Mouse (Mus musculus) kidney, postnatal 0 days (tissue): ENCODE measurements around the gene Cage1. TPM values are rescaled to one million over a fixed set of nuclear protein-coding genes. Genes with fewer than 3 reads are reported as not detected.

Experiments
- ATAC-seq: fragments of 200-750 bp; cut with Nextera tagmentation; replicated peaks from 2 replicates; pipeline ENCODE4 v1.8.0; 2017; ENCODE audit warnings: low read depth, moderate number of reproducible peaks, moderate TSS enrichment, moderate library complexity; ENCODE audit not compliant: low FRiP score
- DNase-seq: peaks from one replicate; pipeline ENCODE4 v3.0.0-alpha.2; 2016; ENCODE audit warnings: low spot score
- H3K27ac ChIP-seq: fragments of 300-500 bp; sonication (generic); 2 replicates; pipeline ENCODE4 v1.5.1; 2014; ENCODE audit warnings: mild to moderate bottlenecking
- H3K27me3 ChIP-seq: fragments of 300-500 bp; sonication (generic); 2 replicates; pipeline ENCODE4 v1.6.1; 2014; ENCODE audit warnings: low read length, mixed read lengths; ENCODE audit not compliant: insufficient read depth
- H3K36me3 ChIP-seq: fragments of 300-500 bp; sonication (generic); 2 replicates; pipeline ENCODE4 v1.6.1; 2014; ENCODE audit warnings: low read length, mixed read lengths; ENCODE audit not compliant: insufficient read depth
- H3K4me1 ChIP-seq: fragments of 300-500 bp; sonication (generic); replicated peaks from 2 replicates; pipeline ENCODE4 v1.6.1; 2014; ENCODE audit warnings: antibody characterized with exemption, low read length, mixed read lengths; ENCODE audit not compliant: insufficient read depth
- H3K4me2 ChIP-seq: fragments of 300-500 bp; sonication (generic); 2 replicates; pipeline ENCODE4 v1.6.1; 2014; ENCODE audit warnings: mild to moderate bottlenecking, low read length, moderate library complexity, mixed read lengths
- H3K4me3 ChIP-seq: fragments of 300-500 bp; sonication (generic); replicated peaks from 2 replicates; pipeline ENCODE4 v1.5.1; 2014; ENCODE audit warnings: low read depth, low read length
- H3K9ac ChIP-seq: fragments of 300-500 bp; sonication (generic); 2 replicates; pipeline ENCODE4 v1.6.1; 2014; ENCODE audit warnings: low read depth, low read length
- H3K9me3 ChIP-seq: fragments of 300-500 bp; sonication (generic); replicated peaks from 2 replicates; pipeline ENCODE4 v1.6.1; 2016; ENCODE audit warnings: low read length, inconsistent platforms, mixed read lengths
- CTCF ChIP-seq: IDR thresholded peaks from 2 replicates; pipeline ENCODE4 v1.5.1; 2016; ENCODE audit warnings: antibody characterized with exemption, low read depth, mild to moderate bottlenecking, moderate library complexity
- WGBS: fragments of 180-500 bp; shearing (Covaris S2); extraction: QIAGEN DNeasy Blood & Tissue Kit; methylation state at CpG from one replicate; pipeline ENCODE4 v1.1.7; 2014; 5-methylcytosine and 5-hydroxymethylcytosine counted together
- microRNA-seq: library from miRNA; unstranded; fragments of <30 nt; microRNA quantifications from one replicate; pipeline ENCODE4, GENCODE M21; 2016
- polyA plus RNA-seq: library from polyadenylated mRNA; unstranded; fragments of >200 nt; fragmentation: Nextera tagmentation; extraction: Ambion mirVana; gene quantifications from 2 replicates; pipeline ENCODE4 v1.2.1, GENCODE M21; 2015

Cage1 gene
- polyA plus RNA-seq, 1 experiment from 2014 or later: 2.0 TPM

DNA sequence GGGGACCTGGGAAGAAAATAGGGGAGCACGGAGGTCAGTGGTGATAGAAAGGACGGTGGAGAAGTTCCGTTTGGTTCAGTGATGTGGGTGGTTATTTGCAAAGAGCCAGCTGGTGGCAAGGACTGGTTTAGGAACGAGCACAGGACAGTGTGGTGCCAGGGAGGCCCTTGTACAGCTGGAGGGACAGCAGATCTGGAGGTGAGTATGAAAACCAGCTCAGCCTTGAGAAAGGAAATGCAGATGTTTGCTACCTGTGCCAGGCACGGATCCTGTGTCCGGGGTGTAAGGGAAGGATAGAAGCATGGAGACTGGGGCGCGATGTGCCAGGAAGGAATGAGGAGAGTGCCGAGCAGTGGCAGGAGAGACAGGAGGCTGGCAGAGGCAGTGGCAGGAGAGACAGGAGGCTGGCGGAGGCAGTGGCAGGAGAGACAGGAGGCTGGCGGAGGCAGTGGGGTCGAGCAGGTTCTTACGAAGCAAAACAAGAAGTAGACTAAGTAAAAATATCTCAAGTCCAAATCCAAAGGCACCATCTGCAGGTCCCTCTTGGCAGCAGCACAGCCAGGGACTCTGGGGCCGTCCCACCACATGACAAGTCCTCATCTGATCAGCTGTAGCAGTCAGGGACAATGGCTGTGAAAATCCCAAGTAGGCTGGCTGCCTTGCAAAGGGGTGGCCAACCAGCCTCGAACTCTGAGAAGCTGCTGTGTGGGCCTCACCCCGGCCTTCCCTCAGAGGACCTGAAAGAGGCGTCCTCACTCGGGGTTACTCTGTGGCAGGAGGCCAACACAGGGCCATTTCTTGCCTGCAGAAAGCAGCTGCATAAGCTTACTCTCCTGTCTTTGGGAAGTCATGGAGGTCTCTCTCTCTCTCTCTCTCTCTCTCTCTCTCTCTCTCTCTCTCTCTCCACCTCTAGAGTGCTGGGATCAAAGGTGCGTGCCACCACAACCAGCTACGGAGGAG is 72.5 kb downstream of the Cage1 start:
- Histone ChIP-seq H3K4me3 (no peak overlapping the region), H3K4me1 (peaks cover 39% of the 10 kb centered on the region), H3K36me3 (no peaks in the 10 kb centered on the region), H3K27ac (no peak overlapping the region), H3K27me3 (no peaks in the 10 kb centered on the region), H3K9me3 (no peaks in the 10 kb centered on the region), H3K4me2 (peak overlapping the region; percentile 48), H3K9ac (0 out of 2 replicates have a peak overlapping the region, but pooled peaks have one; percentile 15)
- TF ChIP-seq CTCF: no peak
- ATAC-seq: no peak
- DNase-seq: no peak
- WGBS: 49% methylated on average over 20 of the region's 20 CpGs

DNA sequence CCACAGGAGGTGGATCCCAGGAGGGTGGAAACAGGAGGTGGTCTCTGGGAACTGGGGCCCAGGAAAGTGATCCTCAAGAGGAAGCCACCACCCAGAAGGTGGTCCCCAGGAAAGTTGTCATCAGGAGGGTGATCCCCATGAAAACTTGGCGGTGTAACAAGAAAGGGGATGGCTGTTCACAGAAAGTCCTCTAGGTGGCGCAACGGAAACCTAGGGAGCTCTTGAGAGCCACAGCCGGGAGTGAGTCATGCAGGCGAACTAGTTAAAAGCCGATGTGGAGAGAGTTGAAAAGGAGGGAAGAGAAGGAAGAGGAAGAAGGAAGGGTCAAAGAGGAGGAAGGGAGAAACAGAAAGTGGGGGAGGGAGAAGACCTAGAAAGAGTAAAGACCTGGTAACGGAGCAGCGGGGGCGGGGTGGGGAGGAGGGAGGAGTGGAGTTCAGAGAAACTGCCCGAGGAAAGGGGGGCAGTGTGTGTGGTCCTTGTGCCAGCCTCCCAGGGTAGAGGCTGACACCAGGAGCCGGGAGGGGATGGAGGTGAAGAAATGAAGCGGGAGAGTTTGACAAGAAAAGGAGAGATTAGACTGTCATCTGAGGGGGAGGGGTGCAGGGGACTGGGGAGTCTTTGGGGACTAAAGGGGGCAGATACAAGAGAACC is 73.4 kb downstream of the Cage1 start:
- H3K4me2 ChIP-seq: peak overlapping the region; percentile 48
- ATAC-seq (0 out of 2 replicates have a peak, but pooled peaks have one; percentile 6), DNase-seq (peak; percentile 95)
- no peaks in the 10 kb centered on the region for H3K36me3 ChIP-seq
- H3K4me3 ChIP-seq: peak overlapping the region; percentile 13
- H3K27me3 ChIP-seq: no peaks in the 10 kb centered on the region
- peaks cover 35% of the 10 kb centered on the region for H3K4me1 ChIP-seq
- peak; percentile 90 for TF ChIP-seq CTCF
- WGBS: 1% methylated on average over 12 of the region's 12 CpGs
- H3K27ac ChIP-seq: no peak overlapping the region
- no peaks in the 10 kb centered on the region for H3K9me3 ChIP-seq
- 0 out of 2 replicates have a peak overlapping the region, but pooled peaks have one; percentile 15 for H3K9ac ChIP-seq

DNA sequence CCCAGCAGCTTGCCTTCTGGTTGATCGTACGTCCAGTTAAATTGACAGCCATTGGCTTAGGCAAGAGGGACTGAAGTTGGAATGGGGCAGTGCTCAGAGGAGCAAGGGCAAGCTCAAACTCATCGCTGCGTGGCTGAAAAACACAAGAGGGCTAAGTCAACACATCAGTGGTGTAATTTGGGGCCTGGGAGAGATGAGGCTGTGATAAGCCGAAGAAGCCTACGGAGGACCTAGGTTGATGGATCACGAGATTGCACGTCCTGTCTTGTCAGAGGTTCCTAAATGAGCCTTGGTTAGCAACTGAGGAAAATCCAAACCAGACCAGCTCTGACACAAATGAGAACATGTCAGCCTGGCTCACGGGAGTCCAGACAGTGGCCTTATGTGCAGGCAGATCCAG is 74.3 kb downstream of the Cage1 start:
- no peak for ATAC-seq
- no peak for DNase-seq
- H3K4me1 ChIP-seq: peaks cover 33% of the 10 kb centered on the region
- no peaks in the 10 kb centered on the region for H3K27me3 ChIP-seq
- TF ChIP-seq CTCF: no peak
- no peak overlapping the region for H3K4me3 ChIP-seq
- no peaks in the 10 kb centered on the region for H3K36me3 ChIP-seq
- WGBS: 92% methylated on average over 9 of the region's 9 CpGs
- H3K9ac ChIP-seq: no peak overlapping the region
- H3K27ac ChIP-seq: no peak overlapping the region
- H3K4me2 ChIP-seq: no peak overlapping the region
- no peaks in the 10 kb centered on the region for H3K9me3 ChIP-seq

DNA sequence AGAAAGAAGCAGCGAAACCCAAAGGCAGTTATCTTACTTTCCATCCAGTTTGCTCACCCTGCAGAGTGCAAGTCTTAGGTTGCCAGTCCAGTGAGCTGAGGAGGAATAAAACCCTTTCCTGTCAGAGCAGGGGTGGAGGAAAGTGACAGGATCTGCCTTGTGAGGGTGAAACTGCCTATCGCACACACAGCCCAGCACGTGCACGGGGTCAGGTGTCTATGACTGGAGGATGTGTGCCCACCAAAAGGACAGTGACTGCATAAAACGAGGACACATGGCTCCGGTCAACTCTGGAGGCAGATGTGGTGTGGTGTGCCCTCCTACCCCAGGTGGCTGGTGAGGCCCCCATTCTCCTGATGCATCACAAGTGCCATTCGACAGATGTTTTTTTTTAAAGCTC is 76.9 kb downstream of the Cage1 start:
- WGBS: 53% methylated on average over 7 of the region's 7 CpGs
- Histone ChIP-seq H3K4me1 (peaks cover 9% of the 10 kb centered on the region; the same call in 1 of the 2 replicates), H3K27ac (no peak overlapping the region), H3K27me3 (no peaks in the 10 kb centered on the region), H3K36me3 (no peaks in the 10 kb centered on the region), H3K9ac (no peak overlapping the region), H3K4me2 (no peak overlapping the region), H3K9me3 (no peaks in the 10 kb centered on the region), H3K4me3 (no peak overlapping the region)
- no peak for DNase-seq
- ATAC-seq: no peak
- TF ChIP-seq CTCF: no peak

DNA sequence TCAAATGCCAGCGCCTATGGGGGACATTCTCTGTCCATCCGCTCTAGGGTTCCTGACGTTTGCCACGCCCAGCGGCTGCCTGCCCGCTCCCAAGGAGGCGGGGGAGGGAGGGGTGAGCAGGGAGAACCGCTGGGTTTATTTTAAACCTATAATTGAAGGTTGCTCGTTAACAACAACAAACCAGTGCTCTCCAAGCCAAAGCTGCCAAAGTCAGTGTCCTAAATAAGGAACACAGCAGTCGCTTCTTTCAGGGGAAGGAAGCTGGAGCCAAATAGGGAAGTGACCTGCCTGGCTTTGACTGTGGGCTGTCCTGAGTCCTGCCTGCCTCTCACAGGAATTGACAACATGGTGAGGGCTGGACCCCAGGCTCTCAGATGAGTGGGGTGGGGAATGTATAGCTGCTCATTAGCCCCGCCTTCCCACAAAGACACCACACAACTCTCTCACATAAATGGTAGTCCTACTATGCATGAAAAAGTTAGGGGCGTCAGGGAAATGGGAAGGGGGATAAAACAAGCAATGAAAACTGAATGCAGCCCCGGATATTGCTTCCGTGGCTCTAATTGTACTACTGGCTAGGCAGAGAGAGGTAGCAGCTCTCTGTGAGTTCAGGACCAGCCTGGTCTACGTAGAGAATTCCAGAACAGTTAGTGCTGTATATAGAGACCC is 77.5 kb downstream of the Cage1 start:
- H3K27me3 ChIP-seq: no peaks in the 10 kb centered on the region
- no peak overlapping the region for H3K9ac ChIP-seq
- H3K36me3 ChIP-seq: no peaks in the 10 kb centered on the region
- H3K27ac ChIP-seq: no peak overlapping the region
- no peak overlapping the region for H3K4me2 ChIP-seq
- TF ChIP-seq CTCF: no peak
- no peak overlapping the region for H3K4me3 ChIP-seq
- H3K4me1 ChIP-seq: peaks cover 6% of the 10 kb centered on the region; the same call in 1 of the 2 replicates
- 79% methylated on average over 15 of the region's 15 CpGs for WGBS
- no peaks in the 10 kb centered on the region for H3K9me3 ChIP-seq
- no peak for DNase-seq
- ATAC-seq: no peak

DNA sequence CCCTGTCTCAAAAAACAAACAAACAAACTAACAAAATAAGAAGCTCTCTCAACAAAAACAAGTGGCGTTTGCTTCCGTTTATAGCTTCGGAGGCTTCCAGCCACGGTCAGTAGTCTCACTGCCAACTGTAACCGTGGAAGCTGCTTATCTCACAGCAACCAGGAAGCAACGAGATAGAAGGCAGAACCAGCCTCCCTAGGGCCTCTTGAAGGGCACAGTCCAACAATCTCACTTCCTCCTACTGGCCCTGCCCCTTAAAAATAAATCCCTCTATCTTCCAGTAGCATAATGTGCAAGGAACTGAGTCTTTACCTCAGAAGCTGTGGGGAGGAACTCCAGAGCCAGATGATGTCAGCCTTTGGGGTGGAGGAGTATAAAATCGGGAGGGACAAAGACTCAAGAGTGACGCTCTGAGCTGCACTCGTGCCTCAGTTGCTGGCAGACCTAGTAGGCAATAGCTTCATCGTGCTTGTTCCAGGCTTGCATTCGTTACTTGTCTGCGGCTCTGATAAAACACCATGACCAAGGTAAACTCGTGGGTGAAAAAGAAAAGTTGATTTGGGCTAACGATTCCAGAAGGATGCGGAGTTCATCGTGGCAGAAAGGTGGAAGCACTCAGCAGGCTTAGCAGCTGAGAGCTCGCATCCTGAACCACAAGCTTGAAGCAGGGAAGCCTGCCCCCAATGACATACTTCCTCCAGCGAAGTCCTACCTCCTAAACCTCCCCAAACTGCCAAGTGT is 78.2 kb downstream of the Cage1 start:
- Histone ChIP-seq H3K9me3 (no peaks in the 10 kb centered on the region), H3K9ac (no peak overlapping the region), H3K27me3 (no peaks in the 10 kb centered on the region), H3K27ac (no peak overlapping the region), H3K36me3 (no peaks in the 10 kb centered on the region), H3K4me2 (no peak overlapping the region), H3K4me1 (no peaks in the 10 kb centered on the region), H3K4me3 (no peak overlapping the region)
- ATAC-seq (no peak), DNase-seq (no peak)
- WGBS: 86% methylated on average over 18 of the region's 18 CpGs
- no peak for TF ChIP-seq CTCF

Small RNA genes within 50 kb of the gene (microRNA-seq; reads per million reads assigned to microRNA genes)
- not detected for gene Gm27387

Other genes starting within 250 kb of the Cage1 start
- gene Ssr1, start 42.9 kb downstream of the Cage1 start, polyA plus RNA-seq: 116 and 128 TPM in 2 replicates
- 39.7 and 40.0 TPM in 2 replicates for gene Riok1, start 74 bp downstream of the Cage1 start, polyA plus RNA-seq
- 4.4 and 4.8 TPM in 2 replicates for gene Dsp, start 114.2 kb upstream of the Cage1 start, polyA plus RNA-seq
- 30.9 and 33.4 TPM in 2 replicates for gene Snrnp48, start 167.9 kb upstream of the Cage1 start, polyA plus RNA-seq